Mouse (Mus musculus) CH12.LX (cell line): Measurements from ENCODE around the gene Tmem50b. TPM values are rescaled to one million over a fixed set of nuclear protein-coding genes. Genes with fewer than 3 reads are reported as not detected.
"Not testable (repeated sequence)": the region's sequence is repeated elsewhere in the genome, so short reads cannot be mapped to it uniquely, and the experiment has no call there.

Experiments
- DNase-seq: peaks from one replicate; pipeline ENCODE4 v3.0.0-alpha.2; 2013; ENCODE audit errors: extremely low read depth
- H3K27ac ChIP-seq: 2 replicates; pipeline ENCODE4 v1.5.1; 2012; ENCODE audit warnings: low read depth, mild to moderate bottlenecking, control low read depth, moderate library complexity; ENCODE audit not compliant: insufficient read depth
- H3K27me3 ChIP-seq: replicated peaks from 2 replicates; pipeline ENCODE3; 2012; ENCODE audit warnings: inconsistent platforms
- H3K36me3 ChIP-seq, 2 experiments: replicated peaks in 1 of 2; 2 replicates each; pipeline versions ENCODE3 to v1.6.1; 2012; ENCODE audit warnings: inconsistent platforms in 1 of 2, low read length in 1 of 2, mild to moderate bottlenecking in 1 of 2, mixed read lengths in 1 of 2, moderate library complexity in 1 of 2; ENCODE audit not compliant: control insufficient read depth in 1 of 2, insufficient read depth in 1 of 2
- H3K4me1 ChIP-seq, 2 experiments: 2 replicates each; pipeline ENCODE4 v1.6.1; 2012; ENCODE audit warnings: inconsistent platforms in 1 of 2, moderate library complexity in 1 of 2; ENCODE audit not compliant: insufficient read depth in 2 of 2, control insufficient read depth in 1 of 2
- H3K4me2 ChIP-seq: 2 replicates; pipeline ENCODE4 v1.6.1; 2012; ENCODE audit warnings: low read depth, mild to moderate bottlenecking, control low read depth; ENCODE audit not compliant: poor library complexity, insufficient read depth, severe bottlenecking
- H3K4me3 ChIP-seq, 3 experiments: fragments of 150-350 bp in 1 of 3; sonication (generic) in 1 of 3; replicated peaks in 1 of 3; 2 replicates each; pipeline versions ENCODE3 to v1.5.1; 2011 to 2012; ENCODE audit warnings: low read depth in 2 of 3, low read length in 2 of 3, mild to moderate bottlenecking in 2 of 3, moderate library complexity in 2 of 3, control low read depth in 1 of 3, improper control_type of control experiment in 1 of 3, inconsistent platforms in 1 of 3, mixed read lengths in 1 of 3; ENCODE audit not compliant: poor library complexity in 1 of 3
- H3K79me2 ChIP-seq: replicated peaks from 2 replicates; pipeline ENCODE4 v1.6.1; 2012; ENCODE audit warnings: mild to moderate bottlenecking, moderate library complexity; ENCODE audit not compliant: control insufficient read depth, poor library complexity, insufficient read depth, severe bottlenecking; ENCODE audit errors: extremely low read depth
- H3K9ac ChIP-seq: 2 replicates; pipeline ENCODE4 v1.6.1; 2012; ENCODE audit warnings: low read depth, mild to moderate bottlenecking, control low read depth, moderate library complexity; ENCODE audit not compliant: insufficient read depth
- H3K9me3 ChIP-seq: replicated peaks from 2 replicates; pipeline ENCODE3; 2012; ENCODE audit warnings: low read length, inconsistent platforms, mixed read lengths
- BHLHE40 ChIP-seq: IDR thresholded peaks from 2 replicates; pipeline ENCODE4 v1.6.1; 2011; ENCODE audit warnings: mild to moderate bottlenecking, low read depth, low read length, improper control_type of control experiment
- CHD2 ChIP-seq: IDR thresholded peaks from 2 replicates; pipeline ENCODE4 v1.6.1; 2011; ENCODE audit warnings: low read length, improper control_type of control experiment
- CTCF ChIP-seq, 2 experiments: IDR thresholded peaks in 1 of 2; conservative IDR thresholded peaks in 1 of 2; 2 replicates each; pipeline ENCODE4 v1.5.1; 2011 to 2012; ENCODE audit warnings: low read depth in 2 of 2, low read length in 2 of 2, improper control_type of control experiment in 1 of 2, inconsistent platforms in 1 of 2, mild to moderate bottlenecking in 1 of 2, moderate library complexity in 1 of 2
- ELF1 ChIP-seq: IDR thresholded peaks from 2 replicates; pipeline ENCODE4 v1.6.1; 2014; ENCODE audit warnings: low read depth, mild to moderate bottlenecking, inconsistent platforms, low read length, improper control_type of control experiment
- JUN ChIP-seq: IDR thresholded peaks from 2 replicates; pipeline ENCODE4 v1.6.1; 2011; ENCODE audit warnings: low read depth, mild to moderate bottlenecking, low read length, improper control_type of control experiment, moderate library complexity; ENCODE audit not compliant: insufficient read depth
- JUND ChIP-seq: conservative IDR thresholded peaks from 2 replicates; pipeline ENCODE4 v1.6.1; 2011; ENCODE audit warnings: low read depth, low read length, improper control_type of control experiment
- MAX ChIP-seq: IDR thresholded peaks from 2 replicates; pipeline ENCODE4 v1.6.1; 2011; ENCODE audit warnings: low read length, improper control_type of control experiment
- MAZ ChIP-seq: IDR thresholded peaks from 2 replicates; pipeline ENCODE4 v1.6.1; 2012; ENCODE audit warnings: low read depth, mild to moderate bottlenecking, inconsistent platforms, low read length, improper control_type of control experiment, moderate library complexity
- MEF2A ChIP-seq: IDR thresholded peaks from 2 replicates; pipeline ENCODE4 v1.6.1; 2014; ENCODE audit warnings: low read depth, mild to moderate bottlenecking, inconsistent platforms, low read length, improper control_type of control experiment, borderline replicate concordance
- MXI1 ChIP-seq: IDR thresholded peaks from 2 replicates; pipeline ENCODE4 v1.6.1; 2011; ENCODE audit warnings: mild to moderate bottlenecking, low read depth, low read length, improper control_type of control experiment
- MYC ChIP-seq: IDR thresholded peaks from 2 replicates; pipeline ENCODE4 v1.6.1; 2011; ENCODE audit warnings: low read depth, mild to moderate bottlenecking, improper control_type of control experiment, low read length
- NRF1 ChIP-seq: IDR thresholded peaks from 2 replicates; pipeline ENCODE4 v1.6.1; 2014; ENCODE audit warnings: low read depth, mild to moderate bottlenecking, inconsistent platforms, low read length, improper control_type of control experiment, moderate library complexity
- POLR2A ChIP-seq: IDR thresholded peaks from 2 replicates; pipeline ENCODE4 v1.6.1; 2011; ENCODE audit warnings: low read depth, mild to moderate bottlenecking, improper control_type of control experiment, low read length
- POLR2AphosphoS2 ChIP-seq: IDR thresholded peaks from 2 replicates; pipeline ENCODE4 v1.6.1; 2011; ENCODE audit warnings: low read depth, low read length, improper control_type of control experiment
- RAD21 ChIP-seq: IDR thresholded peaks from 2 replicates; pipeline ENCODE4 v1.6.1; 2011; ENCODE audit warnings: low read depth, mild to moderate bottlenecking, low read length, improper control_type of control experiment, moderate library complexity
- RCOR1 ChIP-seq: conservative IDR thresholded peaks from 2 replicates; pipeline ENCODE4 v1.6.1; 2012; ENCODE audit warnings: low read depth, mild to moderate bottlenecking, inconsistent platforms, low read length, improper control_type of control experiment
- SIN3A ChIP-seq: IDR thresholded peaks from 2 replicates; pipeline ENCODE4 v1.6.1; 2012; ENCODE audit warnings: low read length, improper control_type of control experiment, inconsistent platforms
- ZMIZ1 ChIP-seq: IDR thresholded peaks from 2 replicates; pipeline ENCODE4 v1.6.1; 2012; ENCODE audit warnings: low read depth, mild to moderate bottlenecking, inconsistent platforms, low read length, improper control_type of control experiment
- ZNF384 ChIP-seq: IDR thresholded peaks from 2 replicates; pipeline ENCODE4 v1.6.1; 2012; ENCODE audit warnings: low read depth, low read length, improper control_type of control experiment, inconsistent platforms
- dilution Hi-C: fragments of 300-500 bp; cut with MboI; formaldehyde crosslinking; loops from 2 replicates; pipeline ENCODE4 v1.14.3; 2020; ENCODE audit warnings: low sequenced_read_pairs; ENCODE audit not compliant: extremely low pct_unique_long_range_greater_than_20kb, extremely low pct_ligation_motif_present
- in situ Hi-C: fragments of 300-500 bp; cut with MboI; formaldehyde crosslinking; loops from 3 replicates; pipeline ENCODE4 v1.14.3; 2019; ENCODE audit warnings: low sequenced_read_pairs, low pct_ligation_motif_present, low pct_unique_long_range_greater_than_20kb, mixed read lengths
- polyA plus RNA-seq: library from polyadenylated mRNA; unstranded; fragments of >175 nt; gene quantifications from 2 replicates; pipeline ENCODE4 v1.2.1, GENCODE M21; 2012; ENCODE audit warnings: low read depth; ENCODE audit not compliant: insufficient read length
- total RNA-seq, 2 experiments: library from RNA; depleted of rRNA; stranded (reverse); fragments of 300-350 nt in 1 of 2; fragments of >200 nt in 1 of 2; gene quantifications; 2 replicates each; pipeline ENCODE4 v1.2.3; 2012 to 2014

Gene Tmem50b
- total and polyA plus RNA-seq, 3 experiments, result 6.1 to 15.9 (median 12.7) TPM

DNA sequence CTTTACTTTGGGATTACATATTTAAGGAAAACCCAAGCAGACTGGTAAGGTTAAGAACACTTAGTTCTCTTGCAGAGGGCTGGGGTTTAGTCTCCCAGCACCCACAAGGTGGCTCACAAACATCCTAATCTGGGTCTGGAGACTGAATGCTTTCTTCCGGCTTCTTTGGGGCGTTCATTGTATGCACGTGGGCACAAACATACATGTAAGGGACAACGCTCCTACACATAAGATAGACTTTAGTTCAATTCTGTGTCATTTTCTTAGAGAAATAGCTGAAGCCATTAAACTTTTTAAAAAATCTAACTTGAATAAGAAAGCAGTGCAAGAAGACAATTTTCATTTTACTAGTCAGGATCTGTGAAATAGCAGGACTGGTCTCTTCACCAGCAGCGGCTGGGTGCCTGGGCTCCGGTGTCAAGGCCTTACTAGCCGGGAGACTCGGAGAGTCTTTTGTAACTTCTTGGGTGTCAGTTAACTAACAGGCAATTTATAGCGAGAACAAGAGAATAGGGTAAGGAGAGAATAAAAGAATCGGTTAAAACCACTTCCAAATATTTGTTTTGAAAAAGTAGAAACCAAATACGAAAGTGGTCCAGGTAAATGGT, 48.5 kb upstream of the Tmem50b start (continued):
- no peak; the same call in 1 of the 2 replicates for TF ChIP-seq POLR2A
- TF ChIP-seq MXI1, result peak; percentile 99
- no peak for TF ChIP-seq MEF2A
- TF ChIP-seq MAX, result peak; percentile 97
- TF ChIP-seq JUND, result 0 out of 2 replicates have a peak, but pooled peaks have one; percentile 22
- TF ChIP-seq SIN3A, result peak; percentile 98

DNA sequence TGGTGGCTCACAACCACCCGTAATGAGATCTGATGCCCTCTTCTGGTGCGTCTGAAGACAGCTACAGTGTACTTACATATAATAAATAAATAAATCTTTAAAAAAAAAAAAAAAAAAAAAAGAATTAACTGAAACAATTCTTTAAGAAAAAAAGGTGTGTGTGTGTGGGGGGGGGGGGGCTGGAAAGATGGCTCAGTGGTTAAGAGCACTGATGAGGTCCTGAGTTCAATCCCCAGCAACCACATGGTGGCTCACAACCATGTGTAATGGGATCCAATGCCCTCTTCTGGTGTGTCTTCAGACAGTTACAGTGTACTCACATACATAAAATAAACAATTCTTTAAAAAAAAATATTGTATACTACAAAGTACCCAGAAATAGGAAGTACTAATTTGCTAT, 47.8 kb upstream of the Tmem50b start:
- Histone ChIP-seq H3K9ac (peak overlapping the region; percentile 88; the same call in 1 of the 2 replicates), H3K79me2 (peaks cover 76% of the 10 kb centered on the region), H3K4me1 (peaks cover 0 to 35% of the 10 kb centered on the region in 2 experiments; a peak in 2 of 4 replicates), H3K36me3 (peaks cover 22 to 45% of the 10 kb centered on the region in 2 experiments), H3K4me3 (peak overlapping the region in 2 of 3 experiments; percentile 69 to 87), H3K4me2 (0 out of 2 replicates have a peak overlapping the region, but pooled peaks have one; percentile 35)
- dilution Hi-C loops, H3K27ac ChIP-seq, in situ Hi-C loops, H3K9me3 ChIP-seq, H3K27me3 ChIP-seq: not testable (repeated sequence)
- TF ChIP-seq CTCF (conservative IDR thresholded peaks at IDR 0.05 in 1 of 2, IDR thresholded peaks at IDR 0.05 in 1 of 2; ENCODE audit: low read depth in 2 of 2, low read length in 2 of 2), result peak in 1 of 2 experiments; percentile 53; a peak in 2 of 4 replicates
- TF ChIP-seq MYC, result peak; percentile 59; the same call in 1 of the 2 replicates
- peak; percentile 38 for DNase-seq

DNA sequence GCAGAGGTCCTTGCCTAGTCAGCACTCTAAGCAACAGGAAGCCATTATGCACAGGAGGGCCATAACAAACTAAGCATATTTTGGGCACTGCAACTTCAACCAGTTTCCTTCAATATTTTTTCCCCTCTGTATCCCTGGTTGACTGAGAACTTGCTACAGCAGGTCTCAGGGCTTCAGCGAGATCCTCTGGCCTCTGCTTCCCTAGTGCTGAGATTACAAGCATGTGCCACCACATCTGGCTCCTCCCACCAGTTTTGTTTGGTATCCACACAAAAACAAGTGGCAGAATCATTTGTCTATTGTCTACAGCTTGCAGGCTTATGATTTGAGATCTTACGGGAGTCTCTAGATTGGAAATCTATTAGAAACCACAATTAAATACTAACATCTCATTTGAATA, 47.3 kb upstream of the Tmem50b start:
- H3K9me3 ChIP-seq, result no peaks in the 10 kb centered on the region
- H3K4me3 ChIP-seq, result peak overlapping the region in 2 of 3 experiments; percentile 15 to 46
- H3K27me3 ChIP-seq, result no peaks in the 10 kb centered on the region
- in situ Hi-C loops, result no loop called here
- H3K4me2 ChIP-seq, result peak overlapping the region; percentile 39
- dilution Hi-C loops, result no loop called here
- peak; percentile 38 for DNase-seq
- peaks cover 27 to 46% of the 10 kb centered on the region in 2 experiments for H3K36me3 ChIP-seq
- H3K9ac ChIP-seq, result peak overlapping the region; percentile 29
- H3K27ac ChIP-seq, result 0 out of 2 replicates have a peak overlapping the region, but pooled peaks have one; percentile 3
- peaks cover 0 to 30% of the 10 kb centered on the region in 2 experiments; a peak in 2 of 4 replicates for H3K4me1 ChIP-seq
- H3K79me2 ChIP-seq, result peaks cover 71% of the 10 kb centered on the region
- TF ChIP-seq RAD21 (no peak), BHLHE40 (peak; percentile 40)

DNA sequence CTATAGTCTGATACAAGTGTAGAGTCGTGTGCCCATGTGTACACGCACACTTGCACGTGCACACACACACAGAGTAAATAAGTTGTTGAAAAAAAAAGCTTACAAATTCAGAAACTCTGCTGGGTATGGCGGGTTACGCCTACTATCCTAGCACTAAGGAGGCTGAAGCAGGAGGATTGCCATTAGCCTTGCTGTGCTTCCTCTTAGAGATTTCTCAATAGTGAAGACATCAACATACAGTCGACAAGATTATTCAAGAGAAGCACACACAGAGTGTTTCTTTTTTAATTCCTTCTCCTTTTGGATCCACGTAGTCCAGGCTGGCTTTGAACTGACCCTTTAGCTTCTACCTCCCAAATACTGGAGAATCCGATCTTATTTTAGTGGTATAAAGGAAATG, 42.6 kb upstream of the Tmem50b start:
- Histone ChIP-seq H3K27ac (no peak overlapping the region), H3K36me3 (peaks cover 68 to 92% of the 10 kb centered on the region in 2 experiments), H3K9ac (no peak overlapping the region), H3K4me1 (peaks cover 0 to 23% of the 10 kb centered on the region in 2 experiments; a peak in 2 of 4 replicates), H3K27me3 (no peaks in the 10 kb centered on the region), H3K9me3 (no peaks in the 10 kb centered on the region), H3K79me2 (peaks cover 49% of the 10 kb centered on the region)
- no peak for DNase-seq
- in situ Hi-C loops (no loop called here), dilution Hi-C loops (no loop called here)
- no peak for TF ChIP-seq RCOR1
- TF ChIP-seq MAX, result no peak
- TF ChIP-seq CHD2, result no peak
- TF ChIP-seq POLR2AphosphoS2, result no peak
- no peak for TF ChIP-seq NRF1
- TF ChIP-seq JUND, result no peak
- no peak for TF ChIP-seq JUN
- no peak for TF ChIP-seq ELF1
- no peak for TF ChIP-seq CTCF (conservative IDR thresholded peaks at IDR 0.05 in 1 of 2, IDR thresholded peaks at IDR 0.05 in 1 of 2; ENCODE audit: low read depth in 2 of 2, low read length in 2 of 2)
- TF ChIP-seq ZNF384, result no peak
- TF ChIP-seq MXI1, result no peak
- no peak for TF ChIP-seq MAZ
- no peak for TF ChIP-seq ZMIZ1
- TF ChIP-seq BHLHE40, result no peak
- no peak for TF ChIP-seq RAD21
- TF ChIP-seq, all 38 proteins: peak for 0
- Histone ChIP-seq H3K4me2 (no peak overlapping the region), H3K4me3 (no peak overlapping the region)
